Mouse (Mus musculus) limb, embryonic 14.5 days (tissue): ENCODE results near the gene Macrod1. TPM values are rescaled to one million over a fixed set of nuclear protein-coding genes. Genes with fewer than 3 reads are reported as not detected.

Source experiments
- ATAC-seq: fragments of 200-750 bp; cut with Nextera tagmentation; 2 replicates; pipeline ENCODE4 v1.8.0; 2017; ENCODE audit warnings: low read depth, moderate number of reproducible peaks, moderate TSS enrichment; ENCODE audit not compliant: low FRiP score
- DNase-seq: peaks from one replicate; pipeline ENCODE4 v3.0.0-alpha.2; 2015; ENCODE audit warnings: low spot score
- H3K27ac ChIP-seq: fragments of 300-500 bp; sonication (generic); replicated peaks from 2 replicates; pipeline ENCODE4 v1.5.1; 2014; ENCODE audit warnings: low read depth, mild to moderate bottlenecking, low read length, moderate library complexity, mixed read lengths
- H3K27me3 ChIP-seq: fragments of 300-500 bp; sonication (generic); 2 replicates; pipeline ENCODE4 v1.6.1; 2014; ENCODE audit warnings: low read length, mixed read lengths; ENCODE audit not compliant: control insufficient read depth, insufficient read depth
- H3K36me3 ChIP-seq: fragments of 300-500 bp; sonication (generic); 2 replicates; pipeline ENCODE4 v1.6.1; 2014; ENCODE audit warnings: mild to moderate bottlenecking, low read length, moderate library complexity, mixed read lengths; ENCODE audit not compliant: control insufficient read depth, insufficient read depth
- H3K4me1 ChIP-seq: fragments of 300-500 bp; sonication (generic); 2 replicates; pipeline ENCODE4 v1.6.1; 2014; ENCODE audit warnings: antibody characterized with exemption, low read length, mixed read lengths; ENCODE audit not compliant: control insufficient read depth, insufficient read depth
- H3K4me2 ChIP-seq: fragments of 300-500 bp; sonication (generic); replicated peaks from 2 replicates; pipeline ENCODE4 v1.6.1; 2014; ENCODE audit warnings: low read depth, mild to moderate bottlenecking, low read length, moderate library complexity; ENCODE audit not compliant: severe bottlenecking
- H3K4me3 ChIP-seq: fragments of 300-500 bp; sonication (generic); replicated peaks from 2 replicates; pipeline ENCODE4 v1.5.1; 2014; ENCODE audit warnings: low read length
- H3K9ac ChIP-seq: fragments of 300-500 bp; sonication (generic); 2 replicates; pipeline ENCODE4 v1.6.1; 2014; ENCODE audit warnings: mild to moderate bottlenecking, low read depth, low read length, moderate library complexity; ENCODE audit not compliant: severe bottlenecking
- H3K9me3 ChIP-seq: fragments of 300-500 bp; sonication (generic); 2 replicates; pipeline ENCODE4 v1.6.1; 2016; ENCODE audit warnings: low read length; ENCODE audit not compliant: control insufficient read depth
- POLR2A ChIP-seq: fragments of 200-500 bp; IDR thresholded peaks from 2 replicates; pipeline ENCODE4 v1.8.0; 2012; ENCODE audit warnings: inconsistent platforms, mild to moderate bottlenecking, moderate library complexity, borderline replicate concordance; ENCODE audit not compliant: insufficient read depth, insufficient read length; ENCODE audit errors: extremely low read depth
- WGBS: fragments of 180-500 bp; shearing (Covaris S2); extraction: QIAGEN DNeasy Blood & Tissue Kit; methylation state at CpG from one replicate; pipeline ENCODE4 v1.1.7; 2014; 5-methylcytosine and 5-hydroxymethylcytosine counted together
- polyA plus RNA-seq, 2 experiments: library from polyadenylated mRNA; depleted of rRNA in 1 of 2; stranded (reverse) in 1 of 2; unstranded in 1 of 2; fragments of >200 nt; fragmentation: Nextera tagmentation in 1 of 2; extraction: Ambion mirVana in 1 of 2; gene quantifications; 2 replicates each; pipeline versions ENCODE4 v1.2.1 to v1.2.3; 2012 to 2014

Gene Macrod1
- polyA plus RNA-seq, 2 experiments: 19.7 to 24.6 TPM

DNA sequence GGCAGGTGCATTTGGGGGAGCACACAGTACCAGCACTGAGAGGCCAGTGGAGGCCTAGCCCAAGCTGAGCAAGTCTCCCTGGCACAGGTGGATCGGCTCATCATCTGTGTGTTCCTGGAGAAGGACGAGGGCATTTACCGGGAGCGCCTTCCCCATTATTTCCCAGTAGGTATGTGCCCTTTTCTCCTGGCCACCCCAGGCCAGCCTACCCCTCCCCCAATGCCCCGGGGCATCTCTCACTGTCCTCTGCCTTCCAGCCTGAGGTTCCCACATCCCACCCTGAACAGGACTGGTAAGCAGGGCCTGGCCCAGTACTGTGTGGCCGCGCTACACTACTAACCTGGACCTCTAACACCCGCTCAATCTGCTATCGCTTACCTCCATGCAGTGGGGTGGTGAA lies 140.8 kb downstream of the Macrod1 start:
- Histone ChIP-seq H3K27me3 (no peaks in the 10 kb centered on the region), H3K36me3 (peaks cover 51% of the 10 kb centered on the region), H3K4me3 (no peak overlapping the region), H3K4me1 (peaks cover 8% of the 10 kb centered on the region), H3K9me3 (no peaks in the 10 kb centered on the region), H3K4me2 (no peak overlapping the region), H3K27ac (no peak overlapping the region), H3K9ac (no peak overlapping the region)
- DNase-seq (no peak), ATAC-seq (peak; percentile 21; the same call in 1 of the 2 replicates)
- 77% methylated on average over 9 of the region's 9 CpGs for WGBS
- no peak for TF ChIP-seq POLR2A

GRCm38 (mm10) chr19:7199089-7199488 lies 142.5 kb downstream of the Macrod1 start:
- H3K9ac ChIP-seq: no peak overlapping the region
- WGBS: 94% methylated on average over 13 of the region's 13 CpGs

GRCm38 (mm10) chr19:7200427-7200826 lies 143.8 kb downstream of the Macrod1 start:
- no peaks in the 10 kb centered on the region for H3K9me3 ChIP-seq
- H3K27ac ChIP-seq: no peak overlapping the region
- ATAC-seq: no peak
- peaks cover 17% of the 10 kb centered on the region for H3K4me1 ChIP-seq
- DNase-seq: no peak
- no peak overlapping the region for H3K9ac ChIP-seq
- H3K4me2 ChIP-seq: no peak overlapping the region
- no peak for TF ChIP-seq POLR2A
- peaks cover 67% of the 10 kb centered on the region for H3K36me3 ChIP-seq
- H3K27me3 ChIP-seq: no peaks in the 10 kb centered on the region
- WGBS: 65% methylated on average over 1 of the region's 1 CpGs
- H3K4me3 ChIP-seq: no peak overlapping the region

More at GRCm38 (mm10) chr19:7199089-7199488, 142.5 kb downstream of the Macrod1 start:
- Histone ChIP-seq H3K4me1 (peaks cover 8% of the 10 kb centered on the region), H3K27me3 (no peaks in the 10 kb centered on the region), H3K4me3 (no peak overlapping the region), H3K4me2 (no peak overlapping the region), H3K9me3 (no peaks in the 10 kb centered on the region), H3K36me3 (peaks cover 67% of the 10 kb centered on the region), H3K27ac (no peak overlapping the region)
- TF ChIP-seq POLR2A: no peak
- DNase-seq (no peak), ATAC-seq (no peak)

DNA sequence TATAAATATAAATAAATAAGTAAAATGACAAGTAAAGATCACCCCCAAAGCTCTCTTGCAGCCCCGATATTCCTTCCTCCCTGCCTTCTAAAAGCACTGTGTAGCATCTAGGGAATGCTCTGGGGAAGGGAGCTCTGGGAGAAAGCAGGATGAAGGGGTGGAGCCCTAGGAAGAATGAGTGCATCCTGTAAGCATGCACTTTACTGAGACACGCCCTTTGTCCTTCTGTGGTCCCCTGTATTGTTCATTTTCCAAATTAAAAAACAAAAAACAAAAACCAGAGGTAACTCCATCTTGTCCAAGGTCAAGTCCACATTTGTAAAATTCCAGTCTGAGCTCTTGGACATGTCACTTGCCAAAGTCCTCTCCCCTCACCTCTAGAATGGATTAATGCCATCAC lies 148.3 kb downstream of the Macrod1 start:
- Histone ChIP-seq H3K4me3 (peak overlapping the region; percentile 78), H3K4me2 (peak overlapping the region; percentile 62), H3K9ac (peak overlapping the region; percentile 78; the same call in 1 of the 2 replicates), H3K27me3 (no peaks in the 10 kb centered on the region), H3K4me1 (peaks cover 18% of the 10 kb centered on the region), H3K9me3 (no peaks in the 10 kb centered on the region), H3K36me3 (peaks cover 38% of the 10 kb centered on the region), H3K27ac (no peak overlapping the region)
- ATAC-seq (no peak), DNase-seq (no peak)
- 69% methylated on average over 2 of the region's 2 CpGs for WGBS
- no peak for TF ChIP-seq POLR2A

DNA sequence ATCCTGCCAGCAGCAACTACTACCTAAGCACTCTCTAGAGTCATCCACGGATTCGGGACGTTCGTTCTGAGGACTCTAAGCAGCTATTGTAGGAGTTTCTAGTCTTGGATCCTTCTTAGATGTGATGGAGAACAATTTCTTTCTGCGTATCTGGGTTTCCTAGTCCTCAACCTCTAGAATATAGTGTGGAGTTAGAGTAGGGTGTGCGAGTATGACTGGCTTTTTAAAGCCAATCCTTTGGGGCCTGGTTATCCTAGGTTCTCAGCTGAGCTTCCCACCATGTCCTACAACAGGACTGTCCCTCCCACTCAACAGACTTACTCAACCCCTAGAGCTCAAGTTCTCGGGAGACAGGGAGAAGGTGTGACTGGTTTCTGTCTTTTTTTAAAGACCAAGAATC lies 148.7 kb downstream of the Macrod1 start:
- H3K27me3 ChIP-seq: no peaks in the 10 kb centered on the region
- peaks cover 18% of the 10 kb centered on the region for H3K4me1 ChIP-seq
- peak overlapping the region; percentile 95 for H3K27ac ChIP-seq
- H3K36me3 ChIP-seq: peaks cover 34% of the 10 kb centered on the region
- peak overlapping the region; percentile 78 for H3K4me3 ChIP-seq
- peak overlapping the region; percentile 78 for H3K9ac ChIP-seq
- ATAC-seq (no peak), DNase-seq (no peak)
- no peak for TF ChIP-seq POLR2A
- H3K9me3 ChIP-seq: no peaks in the 10 kb centered on the region
- H3K4me2 ChIP-seq: peak overlapping the region; percentile 62
- WGBS: 27% methylated on average over 7 of the region's 7 CpGs
